Mouse (Mus musculus): Measurements from ENCODE around the gene Naaladl2. TPM values are rescaled to one million over a fixed set of nuclear protein-coding genes. Genes with fewer than 3 reads are reported as not detected.
"Not testable (repeated sequence)": the region's sequence is repeated elsewhere in the genome, so short reads cannot be mapped to it uniquely, and the experiment has no call there.

Naaladl2 gene
- 1 to 10 TPM; 3.7 to 5.5 (median 4.1) TPM for total RNA-seq (2022)

GRCm38 (mm10) chr3:25143555-25144311, at the start of gene Naaladl2:
Gene Naaladl2 (minus strand): TSS chr3:25144261.
- DNase-seq (ENCODE audit: low spot score in 2 of 2): peak; percentile 63 to 69

- DNase-seq (ENCODE audit: low spot score in 2 of 2): no peak
These were observed 7.7 kb upstream of the Naaladl2 start for GRCm38 (mm10) chr3:25151721-25152120.

GRCm38 (mm10) chr3:25147271-25147670, 3.2 kb upstream of the Naaladl2 start:
- no peak for DNase-seq (ENCODE audit: low spot score in 2 of 2)

- peak; percentile 40 to 72 for DNase-seq (ENCODE audit: low spot score in 2 of 2)
These were observed 1.1 kb upstream of the Naaladl2 start for GRCm38 (mm10) chr3:25144961-25145697.

- DNase-seq (ENCODE audit: low spot score in 2 of 2): no peak
These were observed 950 bp downstream of the Naaladl2 start for GRCm38 (mm10) chr3:25143111-25143510.

- DNase-seq (ENCODE audit: low spot score in 2 of 2): no peak
These were observed 12.2 kb downstream of the Naaladl2 start for GRCm38 (mm10) chr3:25131848-25132247.

GRCm38 (mm10) chr3:25127864-25128263, 16.2 kb downstream of the Naaladl2 start:
- no peak for DNase-seq (ENCODE audit: low spot score in 2 of 2)

- DNase-seq (ENCODE audit: low spot score in 2 of 2): no peak
These were observed 18.9 kb downstream of the Naaladl2 start for GRCm38 (mm10) chr3:25124919-25125846.

- DNase-seq (ENCODE audit: low spot score in 2 of 2): no peak
These were observed 31.0 kb downstream of the Naaladl2 start for GRCm38 (mm10) chr3:25113107-25113506.

GRCm38 (mm10) chr3:25108997-25109396, 35.1 kb downstream of the Naaladl2 start:
- DNase-seq (ENCODE audit: low spot score in 2 of 2): no peak

GRCm38 (mm10) chr3:25092986-25093385, 51.1 kb downstream of the Naaladl2 start:
- DNase-seq (ENCODE audit: low spot score in 2 of 2): no peak

- no peak for DNase-seq (ENCODE audit: low spot score in 2 of 2)
These were observed 68.3 kb downstream of the Naaladl2 start for GRCm38 (mm10) chr3:25075785-25076184.

- no peak for DNase-seq (ENCODE audit: low spot score in 2 of 2)
These were observed 69.8 kb downstream of the Naaladl2 start for GRCm38 (mm10) chr3:25074266-25074665.

- DNase-seq (ENCODE audit: low spot score in 2 of 2): no peak
These were observed 70.2 kb downstream of the Naaladl2 start for GRCm38 (mm10) chr3:25073821-25074220.

GRCm38 (mm10) chr3:25063217-25063616, 80.8 kb downstream of the Naaladl2 start:
- DNase-seq (ENCODE audit: low spot score in 2 of 2): no peak

GRCm38 (mm10) chr3:25052975-25053374, 91.1 kb downstream of the Naaladl2 start:
- no peak for DNase-seq (ENCODE audit: low spot score in 2 of 2)

- DNase-seq (ENCODE audit: low spot score in 2 of 2): no peak
These were observed 124.1 kb downstream of the Naaladl2 start for GRCm38 (mm10) chr3:25019972-25020371.

- no peak for DNase-seq (ENCODE audit: low spot score in 2 of 2)
These were observed 133.3 kb downstream of the Naaladl2 start for GRCm38 (mm10) chr3:25010751-25011150.

GRCm38 (mm10) chr3:25006802-25007201, 137.3 kb downstream of the Naaladl2 start:
- not testable (repeated sequence) for DNase-seq (ENCODE audit: low spot score in 2 of 2)

- no peak for DNase-seq (ENCODE audit: low spot score in 2 of 2)
These were observed 151.5 kb downstream of the Naaladl2 start for GRCm38 (mm10) chr3:24992577-24992976.

GRCm38 (mm10) chr3:24992078-24992477, 152.0 kb downstream of the Naaladl2 start:
- no peak for DNase-seq (ENCODE audit: low spot score in 2 of 2)

- no peak for DNase-seq (ENCODE audit: low spot score in 2 of 2)
These were observed 161.9 kb downstream of the Naaladl2 start for GRCm38 (mm10) chr3:24982111-24982510.
